ENCODE assay signal across 31 mouse cellular contexts in genomic region chr14:9698621-9699020, GRCm38 (mm10).
"Had no signal": no experiment of that assay in that cellular context is flagged by ENCODE, and none has a peak within 500 bp of the region (broad histone marks: within the 10 kb centered on the region; RNA-seq: fewer than 3 reads in every experiment).

No protein-coding gene starts in this region.

- H3K27ac ChIP-seq: limb, embryonic 10.5 days; limb, embryonic 12.5 days; limb, embryonic 13.5 days; limb, embryonic 15.5 days; liver, embryonic 12.5 days; liver, embryonic 13.5 days; liver, embryonic 14.5 days; liver, embryonic 15.5 days; lung, embryonic 15.5 days; macrophage; midbrain, embryonic 10.5 days; midbrain, embryonic 12.5 days; midbrain, embryonic 13.5 days; midbrain, embryonic 15.5 days; neural tube, embryonic 12.5 days had no signal

- H3K36me3 ChIP-seq: limb, embryonic 10.5 days; limb, embryonic 12.5 days; limb, embryonic 13.5 days; limb, embryonic 15.5 days; liver, embryonic 12.5 days; liver, embryonic 13.5 days; liver, embryonic 15.5 days; lung, embryonic 15.5 days; midbrain, embryonic 10.5 days; midbrain, embryonic 12.5 days; midbrain, embryonic 13.5 days; midbrain, embryonic 15.5 days; neural tube, embryonic 12.5 days had no signal

- H3K9me3 ChIP-seq: limb, embryonic 10.5 days; limb, embryonic 12.5 days; limb, embryonic 13.5 days; limb, embryonic 15.5 days; liver, embryonic 12.5 days; liver, embryonic 13.5 days; liver, embryonic 15.5 days; lung, embryonic 15.5 days; midbrain, embryonic 10.5 days; midbrain, embryonic 12.5 days; midbrain, embryonic 13.5 days; midbrain, embryonic 15.5 days; neural tube, embryonic 12.5 days had no signal

- DNase-seq: liver; liver, embryonic 13.5 days; liver, postnatal 0 days; lung, adult 18-20 months; lung, adult 2 months; lung, embryonic 14.5 days; lung, postnatal 10 days; lung, postnatal 14 days; lung, postnatal 36 days; lung, postnatal 4 days; midbrain, embryonic 14.5 days had no signal

- ATAC-seq: liver, embryonic 12.5 days; liver, postnatal 0 days; lung, postnatal 0 days; midbrain, embryonic 13.5 days; midbrain, embryonic 15.5 days; midbrain, embryonic 16.5 days had no signal

- H3K9ac ChIP-seq: limb, embryonic 12.5 days; limb, embryonic 13.5 days; limb, embryonic 15.5 days; liver, embryonic 12.5 days; liver, embryonic 13.5 days; liver, embryonic 14.5 days; liver, embryonic 15.5 days; liver, postnatal 0 days; lung, embryonic 14.5 days; lung, embryonic 15.5 days; midbrain, embryonic 12.5 days; midbrain, embryonic 13.5 days; midbrain, embryonic 15.5 days; neural tube, embryonic 12.5 days had no signal

- H3K4me2 ChIP-seq: limb, embryonic 12.5 days; limb, embryonic 13.5 days; limb, embryonic 15.5 days; liver, embryonic 11.5 days; liver, embryonic 12.5 days; liver, embryonic 13.5 days; liver, embryonic 15.5 days; lung, embryonic 14.5 days; lung, embryonic 15.5 days; midbrain, embryonic 11.5 days; midbrain, embryonic 12.5 days; midbrain, embryonic 13.5 days; midbrain, embryonic 15.5 days; neural tube, embryonic 12.5 days had no signal

- H3K27me3 ChIP-seq: limb, embryonic 12.5 days; limb, embryonic 13.5 days; limb, embryonic 15.5 days; liver, embryonic 12.5 days; liver, embryonic 13.5 days; liver, embryonic 15.5 days; lung, embryonic 15.5 days; megakaryocyte, embryonic 14.5 days; neural tube, embryonic 12.5 days had no signal

- H3K4me1 ChIP-seq: limb, embryonic 15.5 days; liver, embryonic 12.5 days; liver, embryonic 13.5 days; liver, embryonic 15.5 days; lung, embryonic 15.5 days; megakaryocyte, embryonic 14.5 days had no signal

- H3K4me3 ChIP-seq: limb, embryonic 10.5 days; limb, embryonic 12.5 days; limb, embryonic 13.5 days; limb, embryonic 15.5 days; liver, embryonic 12.5 days; liver, embryonic 13.5 days; liver, embryonic 15.5 days; lung, embryonic 15.5 days; megakaryocyte, embryonic 14.5 days; midbrain, embryonic 10.5 days; midbrain, embryonic 12.5 days; midbrain, embryonic 13.5 days; midbrain, embryonic 15.5 days; myocyte; neural tube, embryonic 12.5 days had no signal
